Mouse (Mus musculus): ENCODE results near the gene Grm7. TPM values are rescaled to one million over a fixed set of nuclear protein-coding genes. Genes with fewer than 3 reads are reported as not detected.

Grm7 gene
- polyA plus RNA-seq, 1 experiment from 2014 or later, result 11.4 TPM

- H3K4me2 ChIP-seq (replicated peaks), result no peak overlapping the region
- H3K9me3 ChIP-seq, result no peaks in the 10 kb centered on the region
- WGBS, result 57% methylated on average over 2 of the region's 2 CpGs
- H3K4me3 ChIP-seq, result no peak overlapping the region
- H3K27ac ChIP-seq (replicated peaks), result no peak overlapping the region
- ATAC-seq (replicated peaks), result no peak
- H3K27me3 ChIP-seq, result no peaks in the 10 kb centered on the region
- no peaks in the 10 kb centered on the region for H3K36me3 ChIP-seq
- no peak overlapping the region for H3K9ac ChIP-seq (replicated peaks)
- H3K4me1 ChIP-seq, result no peaks in the 10 kb centered on the region
These were observed 400.5 kb downstream of the Grm7 start for GRCm38 (mm10) chr6:111045896-111046295.

GRCm38 (mm10) chr6:111049247-111049646 lies 403.9 kb downstream of the Grm7 start:
- Histone ChIP-seq H3K4me3 (no peak overlapping the region), H3K9ac (replicated peaks) (no peak overlapping the region), H3K36me3 (no peaks in the 10 kb centered on the region), H3K27me3 (no peaks in the 10 kb centered on the region), H3K4me1 (no peaks in the 10 kb centered on the region), H3K27ac (replicated peaks) (no peak overlapping the region), H3K4me2 (replicated peaks) (no peak overlapping the region), H3K9me3 (no peaks in the 10 kb centered on the region)
- no peak for ATAC-seq (replicated peaks)

GRCm38 (mm10) chr6:111054001-111054975 lies 408.9 kb downstream of the Grm7 start:
- ATAC-seq (replicated peaks), result no peak
- Histone ChIP-seq H3K4me1 (no peaks in the 10 kb centered on the region), H3K27ac (replicated peaks) (no peak overlapping the region), H3K27me3 (no peaks in the 10 kb centered on the region), H3K4me3 (no peak overlapping the region), H3K36me3 (no peaks in the 10 kb centered on the region), H3K4me2 (replicated peaks) (no peak overlapping the region), H3K9ac (replicated peaks) (no peak overlapping the region), H3K9me3 (no peaks in the 10 kb centered on the region)
- 63% methylated on average over 7 of the region's 7 CpGs for WGBS

- Histone ChIP-seq H3K9ac (replicated peaks) (no peak overlapping the region), H3K4me1 (no peaks in the 10 kb centered on the region), H3K4me3 (no peak overlapping the region), H3K36me3 (no peaks in the 10 kb centered on the region), H3K4me2 (replicated peaks) (no peak overlapping the region), H3K27me3 (no peaks in the 10 kb centered on the region), H3K27ac (replicated peaks) (no peak overlapping the region), H3K9me3 (no peaks in the 10 kb centered on the region)
- WGBS, result 92% methylated on average over 3 of the region's 3 CpGs
- ATAC-seq (replicated peaks), result no peak
These were observed 412.4 kb downstream of the Grm7 start for GRCm38 (mm10) chr6:111057798-111058197.

- Histone ChIP-seq H3K4me3 (no peak overlapping the region), H3K36me3 (no peaks in the 10 kb centered on the region), H3K4me2 (replicated peaks) (no peak overlapping the region), H3K4me1 (no peaks in the 10 kb centered on the region), H3K9me3 (no peaks in the 10 kb centered on the region), H3K27me3 (no peaks in the 10 kb centered on the region), H3K9ac (replicated peaks) (no peak overlapping the region), H3K27ac (replicated peaks) (no peak overlapping the region)
- WGBS, result 83% methylated on average over 4 of the region's 4 CpGs
- ATAC-seq (replicated peaks), result no peak
These were observed 414.6 kb downstream of the Grm7 start for GRCm38 (mm10) chr6:111060004-111060403.

GRCm38 (mm10) chr6:111084569-111084968 lies 439.2 kb downstream of the Grm7 start:
- ATAC-seq (replicated peaks), result no peak
- no peaks in the 10 kb centered on the region for H3K36me3 ChIP-seq
- WGBS, result 90% methylated on average over 3 of the region's 3 CpGs

GRCm38 (mm10) chr6:111094818-111095217 lies 449.4 kb downstream of the Grm7 start:
- Histone ChIP-seq H3K4me3 (no peak overlapping the region), H3K9ac (replicated peaks) (no peak overlapping the region), H3K4me2 (replicated peaks) (no peak overlapping the region), H3K27me3 (no peaks in the 10 kb centered on the region), H3K4me1 (no peaks in the 10 kb centered on the region), H3K36me3 (no peaks in the 10 kb centered on the region), H3K27ac (replicated peaks) (no peak overlapping the region), H3K9me3 (no peaks in the 10 kb centered on the region)
- no peak for ATAC-seq (replicated peaks)
- WGBS, result 94% methylated on average over 1 of the region's 1 CpGs

More at GRCm38 (mm10) chr6:111084569-111084968, 439.2 kb downstream of the Grm7 start:
- Histone ChIP-seq H3K27me3 (no peaks in the 10 kb centered on the region), H3K27ac (replicated peaks) (no peak overlapping the region), H3K4me1 (no peaks in the 10 kb centered on the region), H3K4me2 (replicated peaks) (no peak overlapping the region), H3K9ac (replicated peaks) (no peak overlapping the region), H3K4me3 (no peak overlapping the region), H3K9me3 (no peaks in the 10 kb centered on the region)

GRCm38 (mm10) chr6:111105485-111105884 lies 460.1 kb downstream of the Grm7 start:
- Histone ChIP-seq H3K9ac (replicated peaks) (no peak overlapping the region), H3K4me1 (no peaks in the 10 kb centered on the region; the same call in 1 of the 2 replicates), H3K27ac (replicated peaks) (no peak overlapping the region), H3K36me3 (no peaks in the 10 kb centered on the region), H3K4me3 (no peak overlapping the region), H3K27me3 (no peaks in the 10 kb centered on the region), H3K4me2 (replicated peaks) (no peak overlapping the region), H3K9me3 (no peaks in the 10 kb centered on the region)
- WGBS, result 52% methylated on average over 1 of the region's 1 CpGs
- peak; percentile 93 for ATAC-seq (replicated peaks)

GRCm38 (mm10) chr6:111161037-111161436 lies 515.7 kb downstream of the Grm7 start:
- ATAC-seq (replicated peaks), result no peak
- Histone ChIP-seq H3K9me3 (no peaks in the 10 kb centered on the region), H3K27me3 (no peaks in the 10 kb centered on the region), H3K4me3 (no peak overlapping the region), H3K9ac (replicated peaks) (no peak overlapping the region), H3K4me2 (replicated peaks) (no peak overlapping the region), H3K27ac (replicated peaks) (no peak overlapping the region), H3K4me1 (no peaks in the 10 kb centered on the region), H3K36me3 (no peaks in the 10 kb centered on the region)
- 83% methylated on average over 1 of the region's 1 CpGs for WGBS

- no peaks in the 10 kb centered on the region for H3K36me3 ChIP-seq
- ATAC-seq (replicated peaks), result no peak
- no peak overlapping the region for H3K4me3 ChIP-seq
- H3K4me1 ChIP-seq, result no peaks in the 10 kb centered on the region
- H3K9ac ChIP-seq (replicated peaks), result no peak overlapping the region
- H3K4me2 ChIP-seq (replicated peaks), result no peak overlapping the region
- 88% methylated on average over 3 of the region's 3 CpGs for WGBS
- no peaks in the 10 kb centered on the region for H3K27me3 ChIP-seq
- no peak overlapping the region for H3K27ac ChIP-seq (replicated peaks)
- no peaks in the 10 kb centered on the region for H3K9me3 ChIP-seq
These were observed 550.0 kb downstream of the Grm7 start for GRCm38 (mm10) chr6:111195333-111195732.

GRCm38 (mm10) chr6:111221083-111221729 lies 575.8 kb downstream of the Grm7 start:
- H3K27ac ChIP-seq (replicated peaks), result 0 out of 2 replicates have a peak overlapping the region, but pooled peaks have one; percentile 16
- no peaks in the 10 kb centered on the region for H3K27me3 ChIP-seq
- peak; percentile 53; the same call in 1 of the 2 replicates for ATAC-seq (replicated peaks)
- no peak overlapping the region for H3K4me3 ChIP-seq
- no peak overlapping the region for H3K4me2 ChIP-seq (replicated peaks)
- H3K4me1 ChIP-seq, result 0 out of 2 replicates have a peak, but pooled peaks cover 4% of the 10 kb centered on the region
- no peaks in the 10 kb centered on the region for H3K9me3 ChIP-seq
- WGBS, result 47% methylated on average over 6 of the region's 6 CpGs
- no peak overlapping the region for H3K9ac ChIP-seq (replicated peaks)
- no peaks in the 10 kb centered on the region for H3K36me3 ChIP-seq

GRCm38 (mm10) chr6:111255215-111255614 lies 609.8 kb downstream of the Grm7 start:
- WGBS, result 54% methylated on average over 5 of the region's 5 CpGs
- peak; percentile 70; the same call in 1 of the 2 replicates for ATAC-seq (replicated peaks)
- Histone ChIP-seq H3K27ac (replicated peaks) (no peak overlapping the region), H3K4me2 (replicated peaks) (no peak overlapping the region), H3K4me3 (no peak overlapping the region), H3K27me3 (no peaks in the 10 kb centered on the region), H3K9me3 (no peaks in the 10 kb centered on the region), H3K4me1 (no peaks in the 10 kb centered on the region), H3K9ac (replicated peaks) (no peak overlapping the region), H3K36me3 (no peaks in the 10 kb centered on the region)

Measured in forebrain, embryonic 15.5 days (tissue).